Mouse (Mus musculus) kidney, postnatal 4 days (tissue): ENCODE results near the gene Dll4.

Experiments used
- DNase-seq, 2 experiments: peaks; one replicate each; pipeline ENCODE4 v3.0.0; 2021; ENCODE audit warnings: mixed read lengths in 2 of 2

Gene Dll4

DNA sequence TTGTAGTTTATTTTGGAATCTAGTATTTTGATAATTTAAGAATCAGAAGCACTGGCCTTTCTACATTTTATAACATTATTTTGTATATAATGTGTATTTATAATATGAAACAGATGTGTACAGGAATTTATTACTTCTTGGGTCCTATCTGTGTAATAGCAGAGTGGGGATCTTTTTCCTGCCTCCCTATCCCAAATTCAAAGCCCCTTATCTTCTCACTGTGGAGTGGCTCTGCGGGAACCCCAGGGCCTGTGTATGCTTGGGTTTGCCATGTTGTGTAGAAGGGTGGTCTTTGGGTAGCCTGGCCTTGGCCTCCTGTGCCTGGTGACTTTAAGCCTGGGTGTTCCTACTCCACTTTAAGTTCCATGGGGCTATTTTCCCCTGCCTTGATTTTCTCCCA is 10.0 kb downstream of the Dll4 start:
- no peak for DNase-seq

DNA sequence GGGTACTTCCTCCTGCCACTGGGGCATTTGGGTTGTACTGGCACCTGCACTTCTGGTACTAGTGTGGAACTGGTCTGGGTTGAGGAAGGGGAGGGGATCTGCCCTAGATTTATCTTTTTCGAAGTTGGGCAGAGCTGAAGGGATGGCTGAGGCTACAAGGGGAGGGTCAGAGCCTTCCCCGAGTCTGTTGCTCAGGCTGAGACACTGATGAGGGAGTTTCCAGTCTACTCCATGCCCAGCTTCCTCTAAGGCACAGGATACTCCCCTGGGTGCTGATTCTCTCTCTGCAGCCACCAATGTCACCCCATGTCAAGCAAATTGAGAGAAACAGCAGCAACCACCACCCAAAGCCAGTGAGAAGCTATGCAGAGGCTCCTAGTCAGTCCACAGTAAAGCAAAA is 10.4 kb downstream of the Dll4 start:
- DNase-seq, result no peak

DNA sequence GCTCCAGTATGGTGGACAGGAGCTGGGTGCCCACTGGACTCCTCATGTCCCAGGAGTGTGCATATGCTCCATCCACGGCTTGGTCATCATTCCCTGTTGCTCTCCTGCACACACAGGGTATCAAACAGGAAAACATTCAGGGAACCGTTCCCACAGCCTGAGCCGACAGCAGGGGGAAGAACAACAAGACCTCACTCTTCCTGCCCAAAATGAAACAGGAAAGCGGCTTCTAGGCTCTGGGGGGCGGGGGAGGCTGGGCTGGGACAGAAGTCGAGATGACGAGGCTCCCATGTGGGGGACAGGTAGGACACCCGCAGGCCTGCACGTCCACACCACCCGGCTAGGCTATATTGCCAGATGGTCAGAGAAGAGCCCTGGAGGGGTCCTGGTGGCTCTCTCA is 10.9 kb downstream of the Dll4 start:
- DNase-seq, result peak; percentile 35 to 53

DNA sequence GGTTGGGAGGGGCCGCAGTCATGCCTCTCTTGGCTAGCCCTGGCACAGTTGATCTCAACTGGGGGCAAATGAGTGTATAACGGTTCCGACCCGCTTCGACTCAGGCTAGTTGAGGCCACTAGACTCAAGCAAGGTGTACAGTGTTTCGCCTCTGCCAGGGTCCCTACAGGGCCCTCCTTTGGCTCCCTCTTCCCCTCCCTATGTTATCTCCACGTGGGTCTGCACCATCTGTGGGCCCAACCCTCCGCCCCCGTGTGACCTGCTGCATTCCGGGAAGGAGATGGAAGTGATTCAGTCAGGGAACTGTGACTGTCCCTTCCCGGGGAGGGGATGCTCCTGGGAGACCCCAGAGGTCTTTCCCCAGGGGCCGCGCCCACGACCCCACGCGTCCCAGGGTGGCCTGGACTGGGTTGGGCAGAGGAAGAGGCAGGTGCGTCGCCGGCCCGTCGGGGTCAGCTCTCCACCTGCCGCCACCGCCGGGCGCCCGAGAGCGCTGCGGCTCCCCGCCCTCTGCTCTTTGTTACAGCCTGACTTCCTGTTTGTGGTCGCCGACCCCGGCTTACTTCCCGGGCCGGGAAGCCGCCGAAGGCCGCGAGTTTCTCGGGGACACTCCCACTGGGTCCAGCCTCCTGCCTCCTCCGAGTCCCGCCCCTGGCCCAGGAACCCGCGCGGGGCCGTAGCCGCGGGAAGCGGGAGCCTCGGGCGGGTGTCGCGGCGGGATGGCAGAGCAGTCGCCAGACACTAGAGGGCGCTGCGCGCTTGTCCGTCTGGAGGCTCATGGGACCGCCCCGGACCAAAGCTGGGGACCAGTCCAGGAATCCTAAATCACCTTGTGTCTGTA is 12.1 kb downstream of the Dll4 start:
- DNase-seq, result peak; percentile 95

- no peak for DNase-seq
Measured at GRCm38 (mm10) chr2:119344537-119345138, 19.1 kb downstream of the Dll4 start.

DNA sequence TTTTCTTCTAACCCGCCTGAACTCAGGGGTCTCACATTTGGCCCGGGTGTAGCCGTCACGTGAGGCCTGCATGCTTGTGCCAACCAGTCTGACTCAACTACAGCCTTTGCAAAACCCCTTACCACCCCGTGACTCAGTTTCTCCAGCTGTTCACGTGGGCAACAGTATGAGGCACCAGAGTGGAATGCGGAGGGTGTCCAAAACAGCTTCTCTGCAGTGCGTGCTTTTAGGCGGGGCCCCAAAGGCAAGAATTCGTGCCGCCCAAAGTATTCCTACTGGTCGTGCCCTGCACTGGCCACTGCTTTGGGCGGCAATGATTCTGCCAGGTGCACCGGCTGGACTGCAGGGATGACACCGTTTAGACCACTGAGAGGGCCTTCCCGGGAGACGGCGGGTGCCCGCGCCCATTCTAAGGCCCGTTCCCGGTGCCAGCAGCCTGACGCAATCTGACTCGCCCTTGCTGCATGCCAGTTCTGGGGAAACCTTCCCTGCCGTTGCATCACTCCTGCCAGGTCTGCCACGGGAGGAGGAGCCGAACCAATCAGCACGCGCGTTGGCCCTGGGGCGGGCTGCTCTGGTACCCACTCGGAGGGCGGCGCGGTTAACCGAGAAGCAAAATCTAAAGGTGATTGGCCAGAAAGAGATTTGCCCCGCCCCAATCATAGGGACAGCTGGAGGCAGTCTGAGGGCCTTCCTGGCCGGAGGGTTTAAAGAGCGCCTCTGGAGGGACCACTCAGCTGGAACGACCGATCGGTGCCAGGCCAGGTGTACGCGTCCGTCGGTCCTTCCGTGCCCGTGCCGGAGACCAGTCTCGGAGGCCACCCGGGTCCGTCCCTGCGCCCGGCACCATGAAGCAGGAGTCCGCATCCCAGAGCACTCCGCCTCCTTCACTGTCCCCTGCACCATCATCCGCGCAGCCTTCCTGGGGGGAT is 25.2 kb downstream of the Dll4 start, which contains the start of gene Chac1:
TSS of gene Chac1 (plus strand) at position 675 of the 932 bp plus-strand sequence.
- DNase-seq, result peak; percentile 87 to 91

DNA sequence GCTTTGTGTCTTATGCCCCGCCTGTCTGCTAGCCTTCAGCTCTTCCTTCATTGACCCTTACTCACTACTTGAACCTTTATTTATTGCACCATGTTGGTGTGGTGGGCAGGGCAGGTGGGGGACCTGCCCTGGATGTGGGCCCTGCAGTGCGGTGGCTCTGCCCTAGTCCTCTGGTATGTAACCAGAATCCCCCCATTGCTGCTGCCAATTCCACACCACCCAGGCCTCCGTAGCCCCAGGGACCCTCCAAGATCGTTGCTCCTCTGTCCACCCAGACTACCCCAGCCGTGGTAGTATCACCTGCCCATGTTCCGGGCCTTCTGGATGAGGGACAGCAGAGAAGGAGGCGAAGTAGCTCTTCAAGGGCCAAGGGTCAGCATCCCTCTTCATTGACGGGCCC is 28.1 kb downstream of the Dll4 start:
- no peak for DNase-seq

- no peak for DNase-seq
Measured at GRCm38 (mm10) chr2:119355089-119355488, 29.5 kb downstream of the Dll4 start.

GRCm38 (mm10) chr2:119355651-119356050 is 30.1 kb downstream of the Dll4 start:
- peak; percentile 26 to 47 for DNase-seq

DNA sequence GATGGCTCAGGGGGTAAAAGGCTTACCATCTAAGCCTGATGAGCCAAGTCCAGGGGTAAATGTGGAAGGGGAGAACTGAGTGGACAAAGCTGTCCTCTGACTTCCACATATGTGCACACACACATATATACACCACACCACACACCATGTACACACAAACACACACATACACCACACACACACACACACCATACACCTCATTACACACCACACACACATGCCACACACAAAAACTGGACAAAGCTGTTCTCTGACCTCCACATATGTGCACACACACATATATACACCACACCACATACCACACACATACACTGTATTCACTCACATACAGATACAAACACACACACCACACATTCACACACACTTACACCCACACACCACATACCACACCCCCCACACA is 30.7 kb downstream of the Dll4 start:
- DNase-seq, result no peak

DNA sequence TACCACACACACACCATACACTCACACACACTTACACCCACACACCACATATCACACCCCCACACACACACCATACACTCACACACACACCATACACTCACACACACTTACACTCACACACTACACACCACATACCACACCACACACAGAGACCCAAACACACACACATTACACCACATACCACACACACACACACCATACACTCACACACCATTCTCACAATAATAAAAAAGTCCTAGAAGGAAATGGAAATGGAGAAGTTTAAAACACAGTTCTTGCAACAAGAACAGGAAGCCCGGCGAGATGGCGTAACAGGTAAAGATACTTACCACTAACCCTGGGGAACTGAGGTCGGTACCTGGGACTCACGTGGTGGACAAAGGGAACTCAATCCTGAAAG is 31.2 kb downstream of the Dll4 start:
- no peak for DNase-seq

- DNase-seq, result no peak
Measured at GRCm38 (mm10) chr2:119358249-119358648, 32.7 kb downstream of the Dll4 start.

DNA sequence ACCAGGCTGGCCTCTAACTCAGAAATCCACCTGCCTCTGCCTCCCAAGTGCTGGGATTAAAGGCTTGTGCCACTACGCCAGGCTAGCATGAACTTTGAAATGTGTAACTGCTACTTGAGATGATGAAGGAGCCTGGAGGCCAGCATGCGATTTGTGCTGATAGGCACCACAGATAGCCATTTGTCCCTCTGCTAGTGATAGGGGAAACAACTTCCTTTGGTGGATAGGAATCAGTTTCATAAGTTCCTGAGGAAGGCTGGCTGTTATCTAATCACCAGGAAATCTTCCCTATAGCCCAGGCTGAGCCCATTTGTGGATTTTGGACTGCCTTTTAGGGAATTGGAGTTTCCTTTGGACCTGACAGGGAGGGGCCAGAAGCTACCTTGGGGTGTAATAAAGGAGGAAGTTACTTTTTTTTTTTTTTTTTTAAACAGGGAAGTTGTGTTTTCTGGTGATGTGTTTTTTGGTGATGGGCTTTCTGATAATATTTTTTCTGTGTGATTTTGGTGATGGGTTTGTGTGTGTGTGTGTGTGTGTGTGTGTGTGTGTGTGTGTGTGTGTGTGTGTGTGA is 34.2 kb downstream of the Dll4 start:
- no peak for DNase-seq

DNA sequence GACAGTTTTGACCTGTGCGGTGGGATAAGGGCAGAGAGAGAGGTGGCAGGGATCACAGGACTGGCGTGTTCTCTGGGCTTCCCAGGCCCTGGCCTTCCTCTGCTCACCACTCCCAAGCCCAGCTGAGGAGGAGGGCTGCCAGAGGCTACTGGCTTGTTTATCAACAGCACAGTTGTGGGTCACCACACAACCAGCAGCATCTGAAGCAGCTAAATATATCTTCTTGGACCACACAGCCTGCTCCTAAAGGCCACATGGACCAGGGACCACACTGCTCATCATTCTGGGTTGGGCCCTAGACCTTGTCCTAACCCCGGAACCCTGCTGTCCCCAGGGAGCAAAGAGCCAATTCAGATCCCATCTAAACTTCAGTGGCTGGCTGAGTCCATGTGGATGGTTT is 39.4 kb downstream of the Dll4 start:
- DNase-seq, result no peak

- DNase-seq, result no peak
Measured at GRCm38 (mm10) chr2:119367346-119367745, 41.8 kb downstream of the Dll4 start.

GRCm38 (mm10) chr2:119370116-119370515 is 44.5 kb downstream of the Dll4 start:
- no peak for DNase-seq

DNA sequence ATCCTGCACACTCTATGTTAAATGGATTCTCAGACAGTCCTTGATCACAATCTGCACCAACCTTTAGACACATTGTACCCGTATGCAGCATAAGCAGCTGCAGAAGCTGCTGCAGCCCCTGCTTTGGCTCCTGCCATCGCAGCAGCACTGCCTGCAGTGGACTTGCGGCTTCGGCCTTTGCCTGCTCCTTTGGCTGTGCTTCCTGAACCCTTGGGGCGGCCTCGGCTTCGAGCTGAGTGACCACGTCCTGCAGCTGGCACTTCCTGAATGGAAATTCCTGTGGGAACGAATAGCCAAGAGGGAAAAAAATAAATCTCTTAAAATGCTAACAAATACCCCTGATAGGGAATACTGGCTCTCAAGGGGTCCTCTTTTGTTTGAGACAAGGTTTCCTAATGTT is 51.7 kb downstream of the Dll4 start:
- peak; percentile 32 to 62 for DNase-seq

GRCm38 (mm10) chr2:119377826-119378225 is 52.2 kb downstream of the Dll4 start:
- DNase-seq, result no peak

GRCm38 (mm10) chr2:119379455-119379854 is 53.9 kb downstream of the Dll4 start:
- no peak for DNase-seq
